ENCODE assay signal across 34 mouse cellular contexts in the genomic region with DNA sequence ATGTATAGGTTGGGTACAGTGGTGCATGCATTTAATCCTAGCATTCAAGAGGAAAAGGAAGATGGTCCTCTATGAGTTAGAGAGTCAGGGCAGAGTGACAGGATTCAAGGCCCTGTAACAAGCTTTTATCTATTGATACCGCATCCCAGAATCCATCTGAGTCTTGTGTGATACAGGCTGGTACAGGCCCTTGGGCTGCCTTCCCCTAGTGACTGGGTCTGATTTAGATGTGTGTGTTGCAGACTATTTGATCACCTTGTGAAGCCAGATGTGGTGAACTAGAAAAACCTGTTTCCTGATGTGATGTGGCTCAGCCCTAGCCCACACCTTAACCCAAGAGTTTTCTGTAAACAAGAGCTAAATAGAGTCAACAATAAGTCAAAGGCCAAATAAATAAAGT. TPM values are rescaled to one million over a fixed set of nuclear protein-coding genes. Genes with fewer than 3 reads are reported as not detected.
A peak's percentile ranks its signal among the peaks of the same experiment; 100 is the strongest.
DNase-seq lines count a peak whose midpoint lies in the region; TF ChIP-seq lines count a peak whose summit lies in the region.
"Had no signal": no experiment of that assay in that cellular context is flagged by ENCODE, and none has a peak within 500 bp of the region (broad histone marks: within the 10 kb centered on the region; RNA-seq: fewer than 3 reads in every experiment).

No protein-coding gene starts in this region.

- intact Hi-C loops in heart, adult 2 months (cut with DNase I) = no loop called here

- no peaks in the 10 kb centered on the region for H3K9me3 ChIP-seq in heart, embryonic 10.5 days
- H3K9me3 ChIP-seq: forebrain, embryonic 13.5 days; heart, embryonic 13.5 days; hindbrain, embryonic 10.5 days; hindbrain, embryonic 15.5 days; lung, embryonic 15.5 days; midbrain, embryonic 10.5 days; midbrain, embryonic 15.5 days had no signal

- no peak overlapping the region for H3K9ac ChIP-seq in heart, adult 2 months (ENCODE audit: low read depth, low read length)
- H3K9ac ChIP-seq: forebrain, embryonic 13.5 days; heart, embryonic 13.5 days; hindbrain, embryonic 15.5 days; liver, embryonic 14.5 days; lung, embryonic 15.5 days; midbrain, embryonic 15.5 days had no signal

- H3K27ac ChIP-seq in heart, embryonic 10.5 days = no peak overlapping the region
- no peak overlapping the region for H3K27ac ChIP-seq in heart, adult 2 months
- H3K27ac ChIP-seq: forebrain, embryonic 13.5 days; heart, embryonic 13.5 days; hindbrain, embryonic 10.5 days; hindbrain, embryonic 15.5 days; layer of hippocampus, adult 2 months; liver, embryonic 14.5 days; lung, embryonic 15.5 days; midbrain, embryonic 10.5 days; midbrain, embryonic 15.5 days had no signal

- TF ChIP-seq POLR2A in heart, adult 2 months (IDR thresholded peaks at IDR 0.05; ENCODE audit: insufficient read depth, low read depth, low read length) = no peak

- no peaks in the 10 kb centered on the region for H3K27me3 ChIP-seq in heart, embryonic 10.5 days (ENCODE audit: insufficient read depth, poor library complexity, severe bottlenecking)
- H3K27me3 ChIP-seq in heart, adult 2 months (ENCODE audit: control insufficient read depth, insufficient read depth, low read length) = no peaks in the 10 kb centered on the region

- H3K36me3 ChIP-seq in heart, embryonic 10.5 days = no peaks in the 10 kb centered on the region
- no peaks in the 10 kb centered on the region for H3K36me3 ChIP-seq in heart, adult 2 months (ENCODE audit: control insufficient read depth, insufficient read depth, low read length)
- H3K36me3 ChIP-seq: heart, embryonic 13.5 days; hindbrain, embryonic 10.5 days; hindbrain, embryonic 15.5 days; lung, embryonic 15.5 days; midbrain, embryonic 10.5 days; midbrain, embryonic 15.5 days had no signal

- WGBS in heart, embryonic 10.5 days = 94% methylated on average over 1 of the region's 1 CpGs
- WGBS in heart, adult 2 months = 98% methylated on average over 1 of the region's 1 CpGs

- no peak for TF ChIP-seq CTCF in heart, adult 2 months (IDR thresholded peaks at IDR 0.05)

- no peak for TF ChIP-seq EP300 in heart, adult 2 months (IDR thresholded peaks at IDR 0.05; ENCODE audit: insufficient read depth, low read depth, low read length)

- peaks cover 14% of the 10 kb centered on the region; the same call in 1 of the 2 replicates for H3K4me1 ChIP-seq in heart, embryonic 10.5 days
- peaks cover 7% of the 10 kb centered on the region for H3K4me1 ChIP-seq in heart, adult 2 months (ENCODE audit: control insufficient read depth, insufficient read depth, low read length)

- no peaks in the 10 kb centered on the region for H3K79me2 ChIP-seq in heart, adult 2 months (replicated peaks; ENCODE audit: control insufficient read depth, insufficient read depth, low read length)

- H3K4me3 ChIP-seq in heart, embryonic 10.5 days = no peak overlapping the region
- no peak overlapping the region for H3K4me3 ChIP-seq in heart, adult 2 months
- H3K4me3 ChIP-seq: forebrain, embryonic 13.5 days; heart, embryonic 13.5 days; hindbrain, embryonic 10.5 days; hindbrain, embryonic 15.5 days; layer of hippocampus, adult 2 months; lung, embryonic 15.5 days; midbrain, embryonic 10.5 days; midbrain, embryonic 15.5 days had no signal

- peak; percentile 62 for DNase-seq in heart, embryonic 10.5 days (ENCODE audit: low spot score)
- no peak for DNase-seq in heart, adult 2 months
- peak; percentile 1 for DNase-seq in left cerebral cortex, adult 11 months (ENCODE audit: low spot score)
- DNase-seq in left cerebral cortex, adult 18-20 months (ENCODE audit: low spot score in 2 of 2) = no peak
- peak; percentile 0 for DNase-seq in brain, adult 2 months (ENCODE audit: low read depth, low spot score)
- DNase-seq in naive thymus-derived CD4-positive, alpha-beta T cell, adult 2 months (ENCODE audit: low read depth) = peak; percentile 26
- no peak for DNase-seq in B cell, adult 2 months
- DNase-seq: adrenal gland, postnatal 25 days; cerebellum, adult 2 months; cerebellum, postnatal 25 days; gastrocnemius, postnatal 25 days; heart, adult 18-20 months; heart, postnatal 10 days; kidney, adult 2 months; kidney, postnatal 10 days; layer of hippocampus, postnatal 36 days; liver; thymus, adult 18-20 months; thymus, postnatal 4 days had no signal

RNA-seq across cellular contexts. Expression of a gene that starts 19.3 kb away (rescaled TPM):
- polyA plus RNA-seq in heart, embryonic 10.5 days (2016; fragmentation: Nextera tagmentation; extraction: Ambion mirVana) = 19.5 and 23.0 TPM in 2 replicates
- total RNA-seq in heart, adult 2 months (2021) = 1 to 10 TPM; 5.5 to 6.2 TPM
- polyA plus RNA-seq in heart, adult 2 months (2012; rRNA removed) = 8.7 and 9.8 TPM in 2 replicates
- total RNA-seq in left cerebral cortex, adult 18-20 months (2021) = 1 to 10 TPM; 6.8 to 7.1 TPM

RNA-seq across cellular contexts. Expression of a gene that starts 54.5 kb away (rescaled TPM):
- 12.0 and 15.4 TPM in 2 replicates for polyA plus RNA-seq in heart, embryonic 10.5 days (2016; fragmentation: Nextera tagmentation; extraction: Ambion mirVana)
- total RNA-seq in heart, adult 2 months (2021) = 1 to 10 TPM; 2.2 to 2.8 TPM
- 3.2 and 3.6 TPM in 2 replicates for polyA plus RNA-seq in heart, adult 2 months (2012; rRNA removed)
- total RNA-seq in left cerebral cortex, adult 18-20 months (2021) = 10 to 100 TPM; 27.5 to 29.7 TPM
- total RNA-seq: neutrophil, adult 5-6 weeks had no signal

RNA-seq across cellular contexts. Expression of a gene that starts 55.9 kb away (rescaled TPM):
- polyA plus RNA-seq in heart, embryonic 10.5 days (2016; fragmentation: Nextera tagmentation; extraction: Ambion mirVana) = 0.10 and 0.21 TPM in 2 replicates
- not detected for total RNA-seq in heart, adult 2 months (2021)
- polyA plus RNA-seq in heart, adult 2 months (2012; rRNA removed) = not detected in 2 replicates
- total RNA-seq in left cerebral cortex, adult 18-20 months (2021) = not detected
- total RNA-seq: adrenal gland, adult 18-20 months; adrenal gland, postnatal 25 days; gastrocnemius, postnatal 25 days; heart, adult 18-20 months; heart, postnatal 10 days; layer of hippocampus, adult 2 months; layer of hippocampus, postnatal 36 days; left cerebral cortex, postnatal 14 days; megakaryocyte progenitor cell, adult 5-6 weeks; neutrophil, adult 5-6 weeks had no signal
- polyA plus RNA-seq: forebrain, embryonic 13.5 days; heart, embryonic 13.5 days; kidney, adult 2 months; liver, embryonic 14.5 days; midbrain, embryonic 15.5 days; neural tube, embryonic 11.5 days; spleen, adult 2 months had no signal

Comparison
In these comparisons a context has a peak if more than half of its experiments do, and no peak if none do; other contexts are left out.
1. DNase-seq: peak in heart, embryonic 10.5 days (single experiment), left cerebral cortex, adult 11 months (single experiment), brain, adult 2 months (single experiment) and naive thymus-derived CD4-positive, alpha-beta T cell, adult 2 months (single experiment); none in heart, adult 2 months (0 of 2), left cerebral cortex, adult 18-20 months (0 of 2) and B cell, adult 2 months (0 of 2).
2. RNA of a gene that starts 54.5 kb away (total RNA-seq): 27.5 to 29.7 TPM in left cerebral cortex, adult 18-20 months; 2.2 to 2.8 TPM in heart, adult 2 months; every median in the first group is over 4 times any median in the second.